Mouse (Mus musculus): ENCODE results near the gene Gja5.

Gja5 gene

DNA sequence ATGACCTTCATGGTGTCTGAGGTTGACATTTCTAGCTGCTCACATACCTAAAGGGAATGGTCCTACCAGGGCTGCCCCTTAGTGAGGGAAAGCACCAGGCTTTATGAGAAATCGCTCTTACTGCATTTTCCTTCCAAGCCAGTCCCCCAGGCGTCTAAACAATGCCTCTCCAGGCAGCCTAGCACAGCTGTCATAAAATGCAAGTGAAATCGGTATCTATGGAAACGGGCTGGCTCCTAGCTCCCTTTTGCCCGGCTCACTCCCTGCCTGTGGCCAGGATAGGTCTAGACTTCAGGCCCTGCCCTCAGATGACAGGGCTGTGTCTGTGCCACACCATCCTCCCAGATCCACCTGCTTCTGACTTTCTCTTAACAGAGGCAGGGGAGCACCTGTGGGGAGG, 33.1 kb downstream of the Gja5 start:
- no peak for DNase-seq

DNA sequence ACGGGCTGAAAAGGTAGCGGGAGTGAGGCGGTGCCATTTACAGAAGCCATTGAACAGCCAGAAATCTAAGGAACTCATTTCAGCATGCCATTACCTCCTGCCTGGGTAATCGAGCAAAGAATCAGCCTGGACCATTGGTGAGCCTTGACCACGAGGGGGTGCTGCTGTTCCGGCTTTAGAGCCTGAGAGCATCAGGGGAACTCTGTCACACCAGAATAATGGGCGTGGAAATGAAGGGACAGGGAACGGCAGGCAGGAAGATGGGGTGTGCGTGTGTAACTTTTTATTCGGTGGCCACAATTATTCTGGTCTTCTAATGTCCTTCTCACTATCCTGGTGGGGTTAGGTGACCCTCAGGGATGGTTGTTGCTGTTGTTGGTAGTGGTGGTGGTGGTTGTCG, 34.2 kb downstream of the Gja5 start:
- peak; percentile 76 to 81 for DNase-seq

DNA sequence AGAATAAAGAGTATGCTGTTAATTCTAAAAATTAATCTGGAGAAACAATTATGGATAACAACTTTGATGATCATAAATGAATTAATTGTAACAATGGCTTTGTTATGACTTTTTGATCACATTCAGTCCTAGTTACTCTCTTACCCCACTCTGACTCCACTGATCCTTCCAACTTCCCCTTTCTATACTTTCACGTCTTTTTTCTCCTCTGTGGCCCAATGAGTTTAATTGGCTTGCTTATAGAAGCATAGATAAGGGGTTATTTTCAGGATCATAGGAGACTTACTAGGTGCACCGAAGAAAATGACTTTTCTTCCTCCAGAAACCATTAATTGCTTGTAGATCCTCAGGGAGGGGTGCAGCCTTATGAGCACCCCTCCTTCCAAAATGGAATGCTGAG, 38.2 kb downstream of the Gja5 start:
- DNase-seq = no peak

DNA sequence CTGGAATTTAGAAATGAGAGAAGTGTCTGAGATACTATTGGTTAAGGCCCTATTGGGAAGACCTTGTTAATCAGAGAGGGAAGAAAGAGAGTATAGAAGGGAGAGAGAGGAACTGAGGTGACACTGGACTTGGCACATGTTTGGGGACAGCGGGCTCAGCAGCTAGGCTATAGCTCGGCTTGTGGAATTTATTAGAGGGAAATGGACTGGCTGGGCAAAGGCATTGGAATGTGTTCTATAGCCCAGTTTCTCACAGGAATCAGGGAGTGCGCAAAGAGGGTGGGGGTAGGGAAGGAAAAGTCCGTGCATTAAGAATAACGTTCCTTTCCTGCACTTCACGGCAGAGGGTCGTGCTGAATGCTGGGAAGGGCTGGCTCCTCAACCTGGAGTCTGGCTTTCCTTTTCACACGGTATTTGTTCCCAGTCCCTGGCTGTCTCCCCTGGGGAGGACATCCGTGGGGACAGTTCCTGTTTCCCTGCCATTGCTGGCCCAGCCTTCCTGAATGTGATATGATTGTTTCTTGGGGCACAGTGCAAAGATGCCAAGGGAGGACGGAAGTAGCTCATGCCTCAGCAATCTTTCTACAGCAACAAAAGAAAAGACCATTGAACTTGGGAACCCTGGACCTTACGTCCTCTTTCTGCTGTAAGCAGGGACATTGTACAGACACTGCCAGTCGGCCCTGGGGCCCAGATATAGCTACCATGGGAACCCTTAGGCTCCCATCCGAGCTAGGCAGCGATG, 49.2 kb downstream of the Gja5 start:
- no peak for DNase-seq

DNA sequence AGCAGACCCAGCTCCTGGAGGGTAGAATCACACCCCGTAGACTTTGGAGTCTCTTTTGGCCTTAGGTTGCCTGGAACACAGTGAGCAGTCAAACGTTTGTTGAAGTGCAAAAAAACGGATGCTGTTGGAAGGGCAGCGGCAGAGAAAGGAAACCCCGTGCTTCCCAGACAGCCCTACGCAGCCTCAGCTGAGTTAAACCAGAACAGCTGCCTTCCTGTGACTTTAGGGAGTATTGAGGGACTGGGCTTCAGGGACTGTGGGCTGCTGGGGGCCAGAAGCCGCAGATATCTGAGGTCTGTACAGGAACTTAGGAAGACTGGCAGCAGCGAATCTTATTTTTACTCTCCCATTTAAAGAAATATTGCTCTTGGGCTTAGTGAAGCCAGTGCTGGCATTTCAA, 56.1 kb downstream of the Gja5 start:
- DNase-seq = no peak

DNA sequence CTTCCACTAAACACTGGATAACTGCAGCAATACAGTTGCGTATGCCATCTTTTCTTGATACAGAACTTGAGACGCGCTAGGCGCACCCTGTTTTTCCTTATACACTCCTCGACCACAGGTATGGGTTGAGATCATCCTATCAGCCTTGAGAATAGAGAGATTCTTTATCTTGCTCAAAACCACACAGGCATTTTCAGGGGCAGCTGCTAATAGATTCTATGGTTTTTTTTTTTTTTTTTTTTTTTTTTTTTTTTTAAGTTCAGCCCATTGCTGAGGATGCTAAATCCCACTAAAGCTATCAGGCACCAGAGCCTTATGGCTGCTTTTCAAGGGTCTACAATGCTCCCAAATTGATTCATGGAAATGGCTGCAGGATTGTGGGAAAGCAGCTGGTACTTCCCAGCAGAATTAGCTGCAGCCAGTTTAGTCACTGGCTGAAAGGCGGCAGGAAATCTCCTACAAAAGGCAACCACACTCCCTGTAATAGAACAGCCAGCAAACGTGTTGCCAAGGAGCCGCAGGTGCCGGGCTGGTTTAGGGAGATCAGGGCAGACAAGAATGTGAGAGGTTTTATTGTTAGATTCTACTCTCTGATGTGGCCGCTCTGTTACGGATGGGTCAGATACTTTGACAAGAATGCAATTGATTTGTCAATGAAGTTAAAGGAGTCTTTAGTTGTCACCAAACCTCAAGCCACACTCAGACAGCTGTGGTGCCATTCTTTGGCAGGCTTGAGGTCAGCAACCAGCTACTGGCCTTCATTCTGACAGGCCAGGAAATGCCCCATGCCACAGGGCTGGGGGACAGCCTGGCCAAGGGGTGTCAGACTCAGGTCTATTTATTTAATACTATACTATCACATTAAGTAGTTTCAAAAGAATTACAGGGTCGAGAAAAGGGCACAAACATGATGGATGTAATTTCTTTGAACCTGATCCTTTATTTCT, 58.9 kb downstream of the Gja5 start:
- no peak for DNase-seq

DNA sequence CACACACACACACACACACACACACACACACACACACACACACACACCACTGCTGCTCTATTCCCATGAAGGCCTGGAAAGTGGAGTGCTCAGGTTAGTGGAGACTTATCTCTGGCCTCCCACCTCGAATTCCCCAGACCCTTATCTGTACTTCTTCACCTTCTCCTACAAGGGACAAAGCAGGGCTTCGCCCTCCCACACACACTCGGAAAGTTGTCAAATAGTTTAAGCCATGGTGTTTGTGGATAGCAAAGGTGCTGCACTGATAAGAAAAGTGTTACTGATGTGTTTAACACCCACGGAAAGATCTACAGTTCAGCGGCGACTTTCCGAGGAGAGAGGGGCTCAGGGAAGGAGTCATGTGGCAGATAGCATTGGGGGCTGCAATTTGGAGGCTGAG, 66.5 kb downstream of the Gja5 start:
- DNase-seq = no peak

DNA sequence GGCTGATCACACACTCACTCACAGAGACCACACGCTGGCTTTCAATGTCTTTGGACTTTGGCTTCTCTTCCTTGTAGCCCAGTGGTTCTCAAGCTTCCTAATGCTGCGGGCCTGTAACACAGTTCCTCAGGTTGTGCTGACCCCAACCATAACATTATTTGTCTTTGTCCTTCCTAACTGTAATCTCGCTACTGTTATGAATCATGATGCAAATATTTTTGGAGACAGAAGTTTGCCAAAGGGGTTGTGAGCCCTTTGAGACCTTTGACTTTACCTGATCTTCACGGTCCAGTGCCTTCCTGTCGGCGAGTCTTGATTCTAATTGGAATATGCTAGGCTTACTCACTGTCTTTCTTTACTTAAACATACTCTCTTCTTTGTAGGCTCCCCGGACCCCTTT, 70.0 kb downstream of the Gja5 start:
- DNase-seq = no peak

DNA sequence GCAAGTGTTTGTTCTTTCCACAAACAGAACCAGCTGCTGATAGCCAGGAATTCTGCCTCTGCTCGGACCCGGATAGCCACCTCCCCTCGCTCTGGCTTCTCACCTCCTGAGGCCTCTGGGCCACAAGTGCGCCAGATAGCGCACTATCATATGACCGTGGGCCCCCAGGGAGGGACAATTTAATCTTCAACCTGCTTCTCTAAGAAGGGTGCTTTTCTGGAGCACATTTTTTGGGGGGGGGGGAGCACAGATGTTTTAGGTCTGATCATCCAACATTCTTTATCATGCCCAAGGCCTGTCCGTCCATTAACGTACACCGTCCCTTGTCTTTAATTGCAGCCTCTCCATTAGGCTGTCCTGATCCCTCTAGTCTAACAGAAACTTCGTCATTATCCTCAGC, 71.1 kb downstream of the Gja5 start:
- DNase-seq = no peak

DNA sequence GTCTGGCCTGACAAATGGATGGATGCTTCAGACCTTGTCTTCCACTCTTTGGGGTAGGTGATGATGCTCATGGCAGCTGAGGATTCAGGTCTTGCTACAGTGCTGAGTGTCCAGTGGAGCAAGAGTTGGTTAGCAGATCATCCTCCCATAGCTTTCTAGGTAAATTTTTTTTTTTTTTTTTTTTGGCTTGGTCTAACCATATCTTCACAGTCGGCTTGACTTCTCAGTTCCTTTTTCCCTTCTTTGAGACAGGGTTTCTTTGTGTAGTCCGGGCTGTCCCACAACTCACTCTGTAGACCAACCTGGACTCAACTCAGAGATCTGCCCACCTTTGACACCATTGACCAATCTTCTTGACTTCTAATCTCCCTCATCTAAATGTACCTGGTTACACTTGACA, 73.0 kb downstream of the Gja5 start:
- DNase-seq = no peak

DNA sequence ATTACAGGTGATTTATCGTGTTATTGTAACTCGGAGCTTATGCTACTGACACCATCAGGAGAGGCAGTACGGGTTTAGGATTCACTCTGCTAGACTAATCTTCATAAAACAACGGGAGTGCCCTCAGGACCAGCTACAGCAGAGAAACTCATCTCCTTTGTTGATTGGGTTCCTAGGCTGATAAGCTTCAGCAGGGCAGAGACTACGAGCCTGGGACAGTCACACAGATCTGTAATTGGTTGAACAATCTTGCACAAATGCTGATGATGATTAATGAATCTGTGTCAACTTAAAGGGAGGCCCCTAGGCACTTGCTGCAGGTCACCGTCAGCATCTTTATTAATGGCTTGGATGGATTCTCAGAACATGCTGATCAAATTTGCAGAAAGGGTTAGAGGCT, 74.0 kb downstream of the Gja5 start:
- DNase-seq = no peak

DNA sequence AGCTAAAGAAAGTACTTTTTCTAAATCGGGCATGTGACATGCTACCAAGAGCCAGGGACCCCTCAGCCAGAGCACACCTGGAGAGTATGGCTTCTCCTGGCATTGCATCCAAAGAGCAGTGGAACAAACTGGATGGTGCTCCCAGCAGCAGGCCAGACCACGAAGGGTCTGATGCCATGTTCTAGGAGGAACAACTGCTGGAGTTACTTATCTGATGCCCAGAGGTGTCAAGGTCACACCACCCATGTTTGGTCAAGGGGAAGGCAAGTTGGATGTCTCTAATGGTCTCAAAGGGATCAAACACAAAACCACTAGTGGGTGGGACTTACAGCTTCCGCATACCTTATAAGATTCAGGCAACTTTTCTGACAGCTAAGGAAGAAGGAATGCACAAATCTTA, 74.5 kb downstream of the Gja5 start:
- DNase-seq = no peak

DNA sequence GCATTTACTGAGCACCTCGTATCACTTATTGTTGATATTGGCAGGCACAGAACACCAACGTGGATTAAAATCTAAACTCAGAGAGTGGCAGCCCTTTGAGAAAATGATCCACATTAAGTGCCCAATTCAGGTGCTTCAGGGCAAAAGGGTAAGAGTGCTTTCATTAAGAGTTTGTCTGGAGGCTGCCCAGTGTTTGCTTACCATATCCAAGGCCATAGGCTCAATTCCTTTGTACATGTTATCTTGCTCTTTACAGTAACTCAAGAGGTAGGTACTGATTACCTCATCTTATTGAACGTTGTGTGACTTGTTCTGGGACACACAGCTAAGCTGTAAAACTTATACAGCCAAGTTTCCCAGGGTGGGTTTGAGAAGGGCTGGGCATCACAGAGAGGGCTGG, 77.3 kb downstream of the Gja5 start:
- no peak for DNase-seq

DNA sequence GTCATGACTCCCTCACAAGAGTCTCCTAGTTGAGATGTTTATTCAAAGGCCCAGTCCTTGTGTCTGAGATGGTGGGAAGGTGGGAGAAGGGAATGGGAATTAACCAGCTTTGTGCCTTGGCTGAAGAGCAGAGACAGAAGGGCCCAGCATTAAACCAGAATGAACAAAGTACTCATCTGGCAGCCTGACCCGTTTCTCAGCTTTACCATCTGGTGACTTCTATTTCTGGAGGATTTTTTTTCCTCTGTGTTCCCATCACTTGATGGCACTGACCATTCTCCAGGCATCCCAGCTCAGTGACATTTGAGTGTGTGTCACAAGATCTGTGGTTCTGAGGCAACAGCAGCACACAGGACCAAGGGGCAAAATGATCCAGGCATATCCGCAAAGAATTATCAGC, 78.2 kb downstream of the Gja5 start:
- DNase-seq = no peak

DNA sequence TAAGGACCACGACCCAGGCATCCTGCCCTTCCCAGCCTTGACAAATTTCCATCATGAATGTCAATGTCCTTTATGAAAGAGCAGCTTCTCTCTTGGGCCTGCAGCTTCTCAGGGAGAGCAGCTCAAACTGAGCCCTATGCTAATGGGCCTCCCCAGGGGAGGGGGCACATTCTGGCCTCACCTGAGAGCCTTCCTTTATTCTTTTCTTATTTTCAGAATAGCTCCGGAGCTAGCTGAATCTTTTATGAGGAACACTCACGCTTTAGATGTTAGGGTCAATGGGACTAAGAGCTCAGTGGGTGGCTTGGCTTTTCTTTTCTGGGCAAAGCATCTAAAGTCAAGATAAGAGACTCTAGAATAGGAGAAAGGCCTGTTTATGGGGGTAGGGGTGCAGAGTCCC, 88.0 kb downstream of the Gja5 start:
- DNase-seq = no peak

DNA sequence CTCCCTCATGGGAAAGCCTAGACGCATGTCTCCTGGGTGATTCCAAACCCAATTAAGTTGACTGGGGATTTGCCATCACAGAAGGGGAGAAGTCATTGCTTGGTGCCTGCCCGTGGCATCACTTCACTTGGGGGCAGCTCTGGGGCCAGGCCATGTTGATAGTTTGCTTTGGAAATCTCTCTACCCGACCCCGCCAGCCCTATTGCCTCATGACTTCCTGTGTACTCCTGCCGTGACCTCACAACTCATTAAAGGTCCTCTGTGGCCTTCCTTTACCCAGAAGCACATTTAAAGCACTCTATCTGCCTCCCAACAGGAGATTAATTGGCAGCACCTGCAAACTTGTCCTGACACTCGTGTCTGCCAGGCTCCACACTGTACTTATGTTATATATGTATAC, 93.3 kb downstream of the Gja5 start:
- no peak for DNase-seq

DNA sequence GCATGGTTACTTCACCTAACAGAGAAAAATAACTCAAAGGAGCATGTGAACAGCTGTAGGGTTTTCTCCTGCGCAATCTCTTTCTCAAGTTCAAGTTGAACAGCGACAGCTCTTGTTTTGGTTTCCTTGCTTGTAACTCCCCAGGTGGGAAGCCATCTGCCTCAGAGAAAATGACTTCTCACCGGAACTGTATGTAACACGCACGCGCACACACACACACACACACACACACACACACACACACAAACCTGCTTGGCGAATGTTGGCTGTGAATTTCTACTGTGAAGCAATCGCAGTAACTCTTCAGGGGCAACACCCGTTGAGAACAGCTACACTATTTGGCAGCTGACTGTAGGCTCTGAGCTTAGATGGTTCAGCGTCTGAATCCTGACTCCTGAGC, 98.6 kb downstream of the Gja5 start:
- DNase-seq = no peak

DNA sequence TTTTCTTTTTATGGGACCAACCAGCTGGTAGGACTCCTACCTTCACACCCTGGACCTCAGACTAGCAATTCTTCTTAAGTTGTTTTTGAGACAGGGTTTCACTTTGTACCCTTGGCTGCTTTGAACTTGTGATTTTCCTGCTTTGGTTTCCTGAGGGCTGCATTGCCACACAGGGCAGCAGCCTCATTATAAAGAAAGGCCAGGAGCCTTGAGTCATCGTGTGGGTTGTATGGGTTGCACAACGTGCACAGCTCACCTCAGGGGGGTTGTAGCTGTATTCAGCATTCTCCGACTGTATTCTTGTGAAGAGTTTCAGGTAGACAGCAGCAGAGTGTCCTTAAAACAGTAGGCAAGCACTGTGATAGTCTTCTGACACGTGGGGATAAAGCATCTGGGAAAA, 100.0 kb downstream of the Gja5 start:
- DNase-seq = no peak

DNA sequence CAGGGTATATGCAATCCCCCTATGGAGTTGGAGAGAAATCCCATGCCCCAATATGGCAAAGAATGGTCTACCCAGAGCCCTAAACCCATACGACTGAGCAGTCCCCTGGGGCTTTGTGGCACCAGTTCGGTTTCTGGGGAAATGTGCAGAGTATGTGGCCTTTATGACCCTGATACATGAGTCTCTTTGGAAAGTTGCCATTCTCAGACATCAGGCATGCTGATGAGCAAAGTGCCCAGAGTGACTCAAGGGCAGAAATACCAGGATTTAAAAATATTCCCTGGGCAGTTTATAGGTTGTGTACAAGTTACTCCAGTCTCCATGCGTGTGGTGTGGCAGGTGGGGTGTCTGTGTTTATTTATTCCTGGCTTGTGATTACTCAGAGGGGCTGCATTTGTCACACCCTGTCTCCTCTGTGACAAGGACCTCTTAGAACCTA, 102.5 kb downstream of the Gja5 start:
- no peak for DNase-seq

DNA sequence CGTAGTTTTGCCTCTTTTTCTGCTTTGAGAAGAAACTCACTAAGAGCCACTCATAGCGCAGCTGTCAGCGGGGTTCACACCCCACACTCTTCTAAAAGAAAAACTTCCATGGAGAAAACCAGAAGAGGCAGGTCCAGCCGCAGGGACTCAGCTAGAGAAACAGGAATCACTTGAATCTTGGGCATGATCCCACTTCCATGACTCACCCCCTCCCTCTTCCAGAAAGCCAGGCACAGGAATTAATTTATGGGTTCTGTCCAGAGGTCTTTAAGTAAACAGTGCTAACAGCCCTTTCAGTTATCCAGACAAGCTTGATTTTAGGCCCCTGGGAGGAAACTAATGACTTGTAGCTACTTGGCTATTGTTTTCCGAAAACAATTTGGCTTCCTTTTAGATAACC, 120.7 kb downstream of the Gja5 start:
- DNase-seq = no peak

DNA sequence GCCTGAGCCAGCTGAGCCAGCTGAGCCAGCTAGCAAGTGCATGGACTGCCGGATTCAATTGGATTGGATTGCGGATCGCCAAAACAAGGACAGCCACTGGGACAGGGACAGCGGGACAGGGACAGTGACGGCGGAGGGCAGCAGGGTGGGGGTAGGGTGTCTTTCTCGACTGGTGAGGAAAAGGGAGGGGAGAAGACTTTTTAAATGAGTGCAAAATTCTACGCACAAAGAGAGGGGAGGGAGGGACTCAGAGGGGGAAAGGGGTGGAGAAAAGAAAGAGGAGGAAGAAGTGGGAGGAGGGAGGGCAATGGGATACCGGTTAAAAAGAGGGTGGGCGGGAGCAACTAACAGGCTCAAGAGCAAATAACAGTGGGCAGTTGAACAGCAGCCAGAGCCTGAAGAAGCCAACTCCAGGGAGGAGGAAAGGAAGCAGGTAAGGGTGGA, 127.6 kb downstream of the Gja5 start:
- no peak for DNase-seq

DNA sequence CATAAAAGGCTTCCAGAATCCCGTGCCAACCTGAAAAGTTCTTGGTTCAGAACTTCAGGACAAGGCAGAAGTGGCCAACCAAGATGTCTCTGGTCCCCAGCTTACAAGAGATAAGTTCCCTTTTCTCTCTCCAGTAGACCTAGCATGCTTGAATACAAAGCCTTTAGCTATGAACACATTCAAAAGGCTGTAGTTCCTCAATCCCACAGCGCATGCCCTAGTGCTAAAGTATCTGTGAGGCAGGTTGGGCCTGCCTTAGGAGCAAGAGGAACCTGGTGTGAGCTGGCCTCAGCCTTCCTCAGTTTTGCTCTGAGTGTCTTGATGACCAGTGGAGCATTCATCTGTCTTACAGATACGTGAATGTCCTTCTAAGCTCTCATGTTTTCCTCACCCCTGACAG, 131.1 kb downstream of the Gja5 start:
- DNase-seq = no peak

DNA sequence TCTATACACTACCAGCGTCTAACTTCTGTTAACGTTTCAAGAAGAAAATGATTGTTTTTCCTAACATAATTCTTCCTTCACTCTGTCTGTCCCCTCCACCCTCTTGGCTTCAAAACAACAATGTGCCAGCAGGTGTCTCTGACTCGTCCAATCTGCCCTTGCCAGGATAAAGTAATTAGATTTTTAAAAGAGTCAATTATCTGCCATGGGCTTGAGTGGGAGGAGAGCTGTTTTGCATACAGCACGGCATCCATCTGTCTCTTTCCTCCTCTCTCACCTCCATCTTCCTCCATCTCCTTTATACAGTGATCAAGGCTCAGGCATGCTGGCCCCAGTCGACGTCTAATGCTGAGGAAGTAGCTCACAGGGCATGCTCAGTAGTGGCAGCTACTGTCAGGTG, 132.6 kb downstream of the Gja5 start:
- no peak for DNase-seq

DNA sequence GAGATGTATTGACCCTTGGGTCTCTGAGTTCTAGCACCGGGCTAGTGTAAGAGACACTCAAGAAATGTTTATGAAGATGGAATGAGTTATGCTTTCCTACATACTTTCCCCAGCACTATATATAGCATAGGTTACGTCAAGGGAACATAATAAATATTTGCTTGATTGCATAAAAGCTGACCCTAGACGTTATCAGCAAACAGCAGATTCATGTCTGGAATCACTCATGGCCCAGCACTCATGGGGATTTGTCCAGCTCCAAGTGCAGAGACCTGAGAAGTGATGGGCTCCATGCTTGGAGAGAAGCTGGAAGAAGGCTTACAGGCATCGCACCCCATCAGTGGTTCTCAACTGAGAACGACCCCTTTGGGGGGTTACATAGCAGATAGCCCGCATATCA, 135.2 kb downstream of the Gja5 start:
- DNase-seq = no peak

All from B cell, adult 2 months (primary cell).